Mouse (Mus musculus) olfactory bulb, adult 2 months (tissue): ENCODE measurements around the gene Sart1.

ENCODE experiments used
- CTCF ChIP-seq: fragments of 200-500 bp; IDR thresholded peaks from 2 replicates; pipeline ENCODE4 v1.5.1; 2012; ENCODE audit warnings: low read depth, mild to moderate bottlenecking, low read length, moderate library complexity; ENCODE audit not compliant: insufficient read depth
- POLR2A ChIP-seq: fragments of 200-500 bp; IDR thresholded peaks from 2 replicates; pipeline ENCODE4 v1.6.1; 2012; ENCODE audit warnings: mild to moderate bottlenecking, low read depth, low read length, moderate library complexity; ENCODE audit not compliant: insufficient read depth

DNA sequence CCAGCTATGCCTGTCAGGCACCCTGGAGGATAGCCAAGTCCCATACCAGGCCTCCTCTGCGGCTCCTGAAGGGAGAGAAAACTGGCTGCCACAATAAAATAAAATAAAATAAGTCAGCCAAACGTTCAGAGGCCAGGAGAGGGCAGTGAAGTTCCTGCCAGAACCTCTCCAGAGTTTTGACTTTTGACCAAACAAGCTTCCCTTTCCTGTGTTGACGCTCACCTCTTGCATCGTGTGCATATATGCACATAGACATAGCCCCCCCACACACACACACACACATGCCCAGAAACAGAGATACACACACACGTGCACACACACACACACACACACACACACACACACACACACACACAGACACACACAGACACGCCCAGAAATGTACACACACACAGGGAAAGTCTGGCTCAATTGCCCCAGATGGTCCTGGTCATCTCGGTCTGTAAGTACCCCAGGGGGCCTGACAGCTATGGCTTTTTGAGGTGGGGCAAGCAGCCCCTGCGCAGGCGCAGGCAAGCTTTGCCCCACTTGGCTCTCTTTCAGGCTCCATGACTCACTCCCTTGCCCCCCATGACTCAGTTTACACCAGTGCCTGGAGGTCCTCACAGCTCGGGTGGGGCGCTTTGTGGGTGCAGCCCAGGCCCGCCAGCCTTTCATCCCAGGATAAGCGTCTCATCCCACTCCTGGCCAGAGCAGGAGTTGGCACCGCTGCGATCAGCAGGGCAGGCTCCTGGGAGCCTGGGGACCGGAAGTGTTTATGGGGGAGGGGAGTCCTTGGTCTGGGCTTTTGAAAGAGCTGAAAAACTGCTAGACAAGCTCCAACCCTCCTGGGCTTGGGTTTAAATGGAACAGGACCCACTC is 44.7 kb upstream of the Sart1 start:
- TF ChIP-seq CTCF: no peak
- no peak for TF ChIP-seq POLR2A
